Mouse (Mus musculus) gastrocnemius, postnatal 10 days (tissue): Measurements from ENCODE around the gene Camk2d. TPM values are rescaled to one million over a fixed set of nuclear protein-coding genes. Genes with fewer than 3 reads are reported as not detected.

Experiments used
- DNase-seq: peaks from one replicate; pipeline ENCODE4 v3.0.0; 2021; ENCODE audit warnings: mixed read lengths
- total RNA-seq, 2 experiments: library from RNA; stranded (reverse); gene quantifications; 2 replicates each; pipeline ENCODE4 v1.2.3; 2021

Camk2d gene
- total RNA-seq, 2 experiments from 2014 or later = 108 to 111 TPM

GRCm38 (mm10) chr3:126652361-126652760 lies 56.3 kb downstream of the Camk2d start:
- DNase-seq = no peak

- no peak for DNase-seq
Measured at GRCm38 (mm10) chr3:126653118-126653517, 57.0 kb downstream of the Camk2d start.

- no peak for DNase-seq
Measured at GRCm38 (mm10) chr3:126656173-126656572, 60.1 kb downstream of the Camk2d start.

- DNase-seq = no peak
Measured at GRCm38 (mm10) chr3:126657895-126658294, 61.8 kb downstream of the Camk2d start.

- DNase-seq = no peak
Measured at GRCm38 (mm10) chr3:126658791-126659190, 62.7 kb downstream of the Camk2d start.

GRCm38 (mm10) chr3:126659235-126659634 lies 63.1 kb downstream of the Camk2d start:
- no peak for DNase-seq

- no peak for DNase-seq
Measured at GRCm38 (mm10) chr3:126659832-126660564, 63.9 kb downstream of the Camk2d start.

- no peak for DNase-seq
Measured at GRCm38 (mm10) chr3:126660575-126660974, 64.5 kb downstream of the Camk2d start.

GRCm38 (mm10) chr3:126660986-126661385 lies 64.9 kb downstream of the Camk2d start:
- no peak for DNase-seq

- no peak for DNase-seq
Measured at GRCm38 (mm10) chr3:126661920-126662319, 65.8 kb downstream of the Camk2d start.

- no peak for DNase-seq
Measured at GRCm38 (mm10) chr3:126663436-126663835, 67.3 kb downstream of the Camk2d start.

GRCm38 (mm10) chr3:126665866-126666265 lies 69.8 kb downstream of the Camk2d start:
- DNase-seq = no peak

GRCm38 (mm10) chr3:126667019-126667418 lies 70.9 kb downstream of the Camk2d start:
- no peak for DNase-seq

GRCm38 (mm10) chr3:126667451-126667850 lies 71.3 kb downstream of the Camk2d start:
- DNase-seq = peak; percentile 35

GRCm38 (mm10) chr3:126668123-126668522 lies 72.0 kb downstream of the Camk2d start:
- DNase-seq = no peak

GRCm38 (mm10) chr3:126668692-126669091 lies 72.6 kb downstream of the Camk2d start:
- DNase-seq = no peak

- DNase-seq = no peak
Measured at GRCm38 (mm10) chr3:126670413-126670812, 74.3 kb downstream of the Camk2d start.

- no peak for DNase-seq
Measured at GRCm38 (mm10) chr3:126671292-126671691, 75.2 kb downstream of the Camk2d start.

GRCm38 (mm10) chr3:126681051-126681450 lies 84.9 kb downstream of the Camk2d start:
- DNase-seq = no peak

- no peak for DNase-seq
Measured at GRCm38 (mm10) chr3:126681996-126682395, 85.9 kb downstream of the Camk2d start.

- DNase-seq = no peak
Measured at GRCm38 (mm10) chr3:126685363-126685762, 89.3 kb downstream of the Camk2d start.

- no peak for DNase-seq
Measured at GRCm38 (mm10) chr3:126687150-126687549, 91.0 kb downstream of the Camk2d start.

- no peak for DNase-seq
Measured at GRCm38 (mm10) chr3:126688516-126688915, 92.4 kb downstream of the Camk2d start.
